Mouse (Mus musculus) yolk sac, embryonic 10.5 days (tissue): Measurements from ENCODE around the gene Lbx2.
A peak's percentile ranks its signal among the peaks of the same experiment; 100 is the strongest.

ENCODE experiments used
- DNase-seq: peaks from one replicate; pipeline ENCODE4 v3.0.0-alpha.2; 2017; ENCODE audit warnings: low spot score

The Lbx2 gene

GRCm38 (mm10) chr6:83086121-83087035, at the start of gene Lbx2:
Gene Lbx2 (plus strand): TSS chr6:83086367.
- DNase-seq: no peak

- no peak for DNase-seq
Observed at GRCm38 (mm10) chr6:83037188-83037587, 49.0 kb upstream of the Lbx2 start.

- peak; percentile 90 for DNase-seq
Observed at GRCm38 (mm10) chr6:83038496-83039012, 47.6 kb upstream of the Lbx2 start.

GRCm38 (mm10) chr6:83040601-83041000, 45.6 kb upstream of the Lbx2 start:
- DNase-seq: no peak

- no peak for DNase-seq
Observed at GRCm38 (mm10) chr6:83043561-83043960, 42.6 kb upstream of the Lbx2 start.

GRCm38 (mm10) chr6:83043993-83044392, 42.2 kb upstream of the Lbx2 start:
- DNase-seq: no peak

GRCm38 (mm10) chr6:83044742-83045141, 41.4 kb upstream of the Lbx2 start:
- no peak for DNase-seq

- DNase-seq: no peak
Observed at GRCm38 (mm10) chr6:83049367-83049766, 36.8 kb upstream of the Lbx2 start.

- peak; percentile 45 for DNase-seq
Observed at GRCm38 (mm10) chr6:83053136-83053960, 32.8 kb upstream of the Lbx2 start.

GRCm38 (mm10) chr6:83054074-83054851, 31.9 kb upstream of the Lbx2 start, which contains the start of gene Aup1:
Gene Aup1 (plus strand): TSS chr6:83054521.
- peak; percentile 98 for DNase-seq

GRCm38 (mm10) chr6:83054871-83055431, 31.2 kb upstream of the Lbx2 start, which contains the start of gene Htra2:
Gene Htra2 (minus strand): TSS chr6:83055273.
- no peak for DNase-seq

- DNase-seq: peak; percentile 89
Observed at GRCm38 (mm10) chr6:83057790-83058189, 28.4 kb upstream of the Lbx2 start, which contains the start of gene Dqx1. Gene Dqx1 (plus strand): TSS chr6:83057844.

GRCm38 (mm10) chr6:83058725-83059124, 27.4 kb upstream of the Lbx2 start:
- DNase-seq: no peak

- DNase-seq: no peak
Observed at GRCm38 (mm10) chr6:83065995-83066394, 20.2 kb upstream of the Lbx2 start.

- no peak for DNase-seq
Observed at GRCm38 (mm10) chr6:83066441-83066840, 19.7 kb upstream of the Lbx2 start.

GRCm38 (mm10) chr6:83068221-83068620, 17.9 kb upstream of the Lbx2 start:
- DNase-seq: no peak

GRCm38 (mm10) chr6:83068706-83069487, 17.3 kb upstream of the Lbx2 start:
- DNase-seq: no peak

GRCm38 (mm10) chr6:83069488-83070246, 16.5 kb upstream of the Lbx2 start:
- no peak for DNase-seq

GRCm38 (mm10) chr6:83070247-83070310, 16.1 kb upstream of the Lbx2 start, which contains the start of gene Tlx2:
Gene Tlx2 (minus strand): TSS chr6:83070293.
- DNase-seq: no peak
